Mouse (Mus musculus): ENCODE data around the gene Kansl3. TPM values are rescaled to one million over a fixed set of nuclear protein-coding genes. Genes with fewer than 3 reads are reported as not detected.

The Kansl3 gene
- polyA plus RNA-seq, 1 experiment from 2014 or later = 21.3 TPM

- H3K4me1 ChIP-seq (ENCODE audit: insufficient read depth, low read depth, low read length) = 0 out of 2 replicates have a peak, but pooled peaks cover 3% of the 10 kb centered on the region
- no peak overlapping the region for H3K9ac ChIP-seq (replicated peaks; ENCODE audit: low read depth)
- no peak overlapping the region for H3K4me3 ChIP-seq (ENCODE audit: low read depth, low read length)
- H3K27ac ChIP-seq (ENCODE audit: low read length) = no peak overlapping the region
- DNase-seq (ENCODE audit: low spot score) (no peak), ATAC-seq (no peak)
- H3K27me3 ChIP-seq (replicated peaks; ENCODE audit: insufficient read depth, low read length) = no peaks in the 10 kb centered on the region; the same call in 1 of the 2 replicates
- WGBS = 33% methylated on average over 13 of the region's 13 CpGs
- TF ChIP-seq EP300 (IDR thresholded peaks at IDR 0.05) (no peak), CTCF (IDR thresholded peaks at IDR 0.05) (no peak)
- no peak overlapping the region for H3K4me2 ChIP-seq (replicated peaks; ENCODE audit: low read depth, low read length)
- no peaks in the 10 kb centered on the region for H3K9me3 ChIP-seq (ENCODE audit: low read length)
- no peaks in the 10 kb centered on the region for H3K36me3 ChIP-seq (ENCODE audit: insufficient read depth, low read length)
These were observed 69.9 kb downstream of the Kansl3 start for GRCm38 (mm10) chr1:36299126-36299525.

- TF ChIP-seq CTCF (IDR thresholded peaks at IDR 0.05) = no peak
- TF ChIP-seq EP300 (IDR thresholded peaks at IDR 0.05) = no peak
- no peak overlapping the region for H3K27ac ChIP-seq (ENCODE audit: low read length)
- H3K4me1 ChIP-seq (ENCODE audit: insufficient read depth, low read depth, low read length) = 0 out of 2 replicates have a peak, but pooled peaks cover under 1% of the 10 kb centered on the region
- ATAC-seq (no peak), DNase-seq (ENCODE audit: low spot score) (no peak)
- H3K27me3 ChIP-seq (replicated peaks; ENCODE audit: insufficient read depth, low read length) = no peaks in the 10 kb centered on the region; the same call in 1 of the 2 replicates
- H3K4me2 ChIP-seq (replicated peaks; ENCODE audit: low read depth, low read length) = no peak overlapping the region
- no peaks in the 10 kb centered on the region for H3K36me3 ChIP-seq (ENCODE audit: insufficient read depth, low read length)
- H3K4me3 ChIP-seq (ENCODE audit: low read depth, low read length) = no peak overlapping the region
- H3K9me3 ChIP-seq (ENCODE audit: low read length) = no peaks in the 10 kb centered on the region
- no peak overlapping the region for H3K9ac ChIP-seq (replicated peaks; ENCODE audit: low read depth)
- WGBS = 63% methylated on average over 4 of the region's 4 CpGs
These were observed 70.9 kb downstream of the Kansl3 start for GRCm38 (mm10) chr1:36298107-36298506.

GRCm38 (mm10) chr1:36296466-36297149 is 72.4 kb downstream of the Kansl3 start:
- DNase-seq (ENCODE audit: low spot score) = no peak
- ATAC-seq = no peak

GRCm38 (mm10) chr1:36294402-36294801 is 74.6 kb downstream of the Kansl3 start:
- Histone ChIP-seq H3K4me1 (ENCODE audit: insufficient read depth, low read depth, low read length) (no peaks in the 10 kb centered on the region), H3K9me3 (ENCODE audit: low read length) (no peaks in the 10 kb centered on the region), H3K27ac (ENCODE audit: low read length) (no peak overlapping the region), H3K9ac (replicated peaks; ENCODE audit: low read depth) (no peak overlapping the region), H3K4me2 (replicated peaks; ENCODE audit: low read depth, low read length) (no peak overlapping the region), H3K4me3 (ENCODE audit: low read depth, low read length) (no peak overlapping the region), H3K36me3 (ENCODE audit: insufficient read depth, low read length) (no peaks in the 10 kb centered on the region), H3K27me3 (replicated peaks; ENCODE audit: insufficient read depth, low read length) (no peaks in the 10 kb centered on the region; the same call in 1 of the 2 replicates)
- WGBS = 69% methylated on average over 3 of the region's 3 CpGs
- ATAC-seq (no peak), DNase-seq (ENCODE audit: low spot score) (no peak)
- no peak for TF ChIP-seq EP300 (IDR thresholded peaks at IDR 0.05)

More at GRCm38 (mm10) chr1:36296466-36297149, 72.4 kb downstream of the Kansl3 start:
- H3K4me2 ChIP-seq (replicated peaks; ENCODE audit: low read depth, low read length) = no peak overlapping the region
- H3K9me3 ChIP-seq (ENCODE audit: low read length) = no peaks in the 10 kb centered on the region
- H3K27ac ChIP-seq (ENCODE audit: low read length) = no peak overlapping the region
- no peak overlapping the region for H3K4me3 ChIP-seq (ENCODE audit: low read depth, low read length)
- H3K9ac ChIP-seq (replicated peaks; ENCODE audit: low read depth) = no peak overlapping the region
- no peak for TF ChIP-seq EP300 (IDR thresholded peaks at IDR 0.05)
- TF ChIP-seq CTCF (IDR thresholded peaks at IDR 0.05) = no peak
- H3K27me3 ChIP-seq (replicated peaks; ENCODE audit: insufficient read depth, low read length) = no peaks in the 10 kb centered on the region; the same call in 1 of the 2 replicates
- H3K36me3 ChIP-seq (ENCODE audit: insufficient read depth, low read length) = no peaks in the 10 kb centered on the region
- H3K4me1 ChIP-seq (ENCODE audit: insufficient read depth, low read depth, low read length) = no peaks in the 10 kb centered on the region
- WGBS = 54% methylated on average over 9 of the region's 9 CpGs

GRCm38 (mm10) chr1:36293470-36293869 is 75.5 kb downstream of the Kansl3 start:
- Histone ChIP-seq H3K27me3 (replicated peaks; ENCODE audit: insufficient read depth, low read length) (no peaks in the 10 kb centered on the region), H3K4me2 (replicated peaks; ENCODE audit: low read depth, low read length) (no peak overlapping the region), H3K4me1 (ENCODE audit: insufficient read depth, low read depth, low read length) (no peaks in the 10 kb centered on the region), H3K36me3 (ENCODE audit: insufficient read depth, low read length) (no peaks in the 10 kb centered on the region), H3K27ac (ENCODE audit: low read length) (no peak overlapping the region), H3K9ac (replicated peaks; ENCODE audit: low read depth) (no peak overlapping the region), H3K9me3 (ENCODE audit: low read length) (no peaks in the 10 kb centered on the region), H3K4me3 (ENCODE audit: low read depth, low read length) (no peak overlapping the region)
- ATAC-seq (no peak), DNase-seq (ENCODE audit: low spot score) (no peak)
- TF ChIP-seq EP300 (IDR thresholded peaks at IDR 0.05) = no peak
- no peak for TF ChIP-seq CTCF (IDR thresholded peaks at IDR 0.05)
- WGBS = 88% methylated on average over 8 of the region's 8 CpGs

Small RNAs within 50 kb of the gene (microRNA-seq; reads per million reads assigned to microRNA genes)
- not detected for gene Mir6898

Other genes with a start within 250 kb of the Kansl3 start
- 29.1 and 33.6 TPM in 2 replicates for gene Uggt1, start 124.5 kb downstream of the Kansl3 start, polyA plus RNA-seq (2015; fragmentation: Nextera tagmentation; extraction: Ambion mirVana)
- 12.7 and 15.9 TPM in 2 replicates for gene Neurl3, start 94.5 kb downstream of the Kansl3 start, polyA plus RNA-seq (2015; fragmentation: Nextera tagmentation; extraction: Ambion mirVana)
- gene Arid5a, start 61.4 kb downstream of the Kansl3 start, polyA plus RNA-seq (2015; fragmentation: Nextera tagmentation; extraction: Ambion mirVana) = 14.9 and 15.3 TPM in 2 replicates
- 0.18 and 0.26 TPM in 2 replicates for gene Fer1l5, start 3.1 kb upstream of the Kansl3 start, polyA plus RNA-seq (2015; fragmentation: Nextera tagmentation; extraction: Ambion mirVana)
- 15.9 and 25.1 TPM in 2 replicates for gene Lman2l, start 76.1 kb upstream of the Kansl3 start, polyA plus RNA-seq (2015; fragmentation: Nextera tagmentation; extraction: Ambion mirVana)
- 8.7 and 9.3 TPM in 2 replicates for gene Cnnm4, start 102.4 kb upstream of the Kansl3 start, polyA plus RNA-seq (2015; fragmentation: Nextera tagmentation; extraction: Ambion mirVana)
- gene Cnnm3, start 142.7 kb upstream of the Kansl3 start, polyA plus RNA-seq (2015; fragmentation: Nextera tagmentation; extraction: Ambion mirVana) = 3.3 TPM in 2 replicates
- 6.2 and 10.5 TPM in 2 replicates for gene Ankrd23, start 167.7 kb upstream of the Kansl3 start, polyA plus RNA-seq (2015; fragmentation: Nextera tagmentation; extraction: Ambion mirVana)
- gene Gm42417, start 170.2 kb upstream of the Kansl3 start, polyA plus RNA-seq (2015; fragmentation: Nextera tagmentation; extraction: Ambion mirVana) = 0.62 TPM in 1 of 2 replicates, not detected in the other
- gene Ankrd39, start 178.3 kb upstream of the Kansl3 start, polyA plus RNA-seq (2015; fragmentation: Nextera tagmentation; extraction: Ambion mirVana) = 19.4 and 23.1 TPM in 2 replicates
- 11.7 and 15.0 TPM in 2 replicates for gene Sema4c, start 189.2 kb upstream of the Kansl3 start, polyA plus RNA-seq (2015; fragmentation: Nextera tagmentation; extraction: Ambion mirVana)

Data from lung, postnatal 0 days (tissue).